Comparison of ENCODE assay signal across 8 mouse cellular contexts in genomic region chr3:129590548-129591226, GRCm38 (mm10). TPM values are rescaled to one million over a fixed set of nuclear protein-coding genes. Genes with fewer than 3 reads are reported as not detected.
A peak's percentile ranks its signal among the peaks of the same experiment; 100 is the strongest.
DNase-seq lines count a peak whose midpoint lies in the region; ATAC-seq and TF ChIP-seq lines count a peak whose summit lies in the region.
"Had no signal": no experiment of that assay in that cellular context is flagged by ENCODE, and none has a peak within 500 bp of the region (broad histone marks: within the 10 kb centered on the region; RNA-seq: fewer than 3 reads in every experiment).

No protein-coding gene starts in this region.

- peak overlapping the region; percentile 54 for H3K4me2 ChIP-seq in heart, embryonic 13.5 days
- no peak overlapping the region for H3K4me2 ChIP-seq in intestine, embryonic 16.5 days (ENCODE audit: low read depth, low read length)
- H3K4me2 ChIP-seq: embryonic facial prominence, embryonic 12.5 days had no signal

- peaks cover 78% of the 10 kb centered on the region for H3K36me3 ChIP-seq in E14TG2a.4 (ENCODE audit: insufficient read depth, low read length)
- H3K36me3 ChIP-seq in heart, embryonic 13.5 days: no peaks in the 10 kb centered on the region
- no peaks in the 10 kb centered on the region for H3K36me3 ChIP-seq in intestine, embryonic 16.5 days (ENCODE audit: control insufficient read depth, insufficient read depth, low read length)
- H3K36me3 ChIP-seq: embryonic facial prominence, embryonic 12.5 days had no signal

- no peak for ATAC-seq in heart, embryonic 13.5 days (ENCODE audit: extremely low read depth, insufficient number of reproducible peaks, low FRiP score, low TSS enrichment)
- ATAC-seq in intestine, embryonic 16.5 days: no peak

- peaks cover 93% of the 10 kb centered on the region for H3K4me1 ChIP-seq in E14TG2a.4 (replicated peaks; ENCODE audit: low read depth, low read length)
- peaks cover 37% of the 10 kb centered on the region for H3K4me1 ChIP-seq in heart, embryonic 13.5 days
- 0 out of 2 replicates have a peak, but pooled peaks cover 4% of the 10 kb centered on the region for H3K4me1 ChIP-seq in intestine, embryonic 16.5 days (ENCODE audit: control insufficient read depth, insufficient read depth, low read length)
- H3K4me1 ChIP-seq: embryonic facial prominence, embryonic 12.5 days had no signal

- DNase-seq in brain, adult 2 months (ENCODE audit: low read depth, low spot score): peak; percentile 91
- DNase-seq in left cerebral cortex, postnatal 25 days (ENCODE audit: low spot score in 2 of 2): peak; percentile 74 to 89
- peak; percentile 72 to 76 for DNase-seq in right cerebral cortex, postnatal 36 days (ENCODE audit: low spot score in 2 of 2)
- no peak for DNase-seq in urinary bladder, postnatal 14 days (ENCODE audit: low spot score)

- 61% methylated on average over 17 of the region's 17 CpGs for WGBS in heart, embryonic 13.5 days
- 79% methylated on average over 17 of the region's 17 CpGs for WGBS in intestine, embryonic 16.5 days

- no peak for TF ChIP-seq CTCF in E14TG2a.4 (conservative IDR thresholded peaks at IDR 0.05; ENCODE audit: low read length)

- no peaks in the 10 kb centered on the region for H3K9me3 ChIP-seq in E14TG2a.4 (ENCODE audit: low read length)
- no peaks in the 10 kb centered on the region for H3K9me3 ChIP-seq in heart, embryonic 13.5 days
- no peaks in the 10 kb centered on the region for H3K9me3 ChIP-seq in intestine, embryonic 16.5 days (ENCODE audit: control insufficient read depth, low read length)
- H3K9me3 ChIP-seq: embryonic facial prominence, embryonic 12.5 days had no signal

- H3K9ac ChIP-seq in heart, embryonic 13.5 days: peak overlapping the region; percentile 56
- no peak overlapping the region for H3K9ac ChIP-seq in intestine, embryonic 16.5 days (ENCODE audit: low read depth, low read length)
- H3K9ac ChIP-seq: embryonic facial prominence, embryonic 12.5 days had no signal

- H3K4me3 ChIP-seq in E14TG2a.4 (replicated peaks; ENCODE audit: low read length): peak overlapping the region; percentile 13
- H3K4me3 ChIP-seq in heart, embryonic 13.5 days: peak overlapping the region; percentile 21; the same call in 1 of the 2 replicates
- no peak overlapping the region for H3K4me3 ChIP-seq in intestine, embryonic 16.5 days (ENCODE audit: low read length)
- H3K4me3 ChIP-seq: embryonic facial prominence, embryonic 12.5 days had no signal

- intact Hi-C loops in left cerebral cortex, postnatal 25 days (cut with DNase I): loop anchor here (5.0 kb wide), 1 partner anchor 52 kb away; no protein-coding TSS in a partner anchor

- H3K27me3 ChIP-seq in E14TG2a.4 (ENCODE audit: insufficient read depth, low read length): no peaks in the 10 kb centered on the region
- no peaks in the 10 kb centered on the region for H3K27me3 ChIP-seq in heart, embryonic 13.5 days (replicated peaks)
- no peaks in the 10 kb centered on the region for H3K27me3 ChIP-seq in intestine, embryonic 16.5 days (replicated peaks; ENCODE audit: control insufficient read depth, insufficient read depth, low read length)
- H3K27me3 ChIP-seq: embryonic facial prominence, embryonic 12.5 days had no signal

- peak overlapping the region; percentile 88 for H3K27ac ChIP-seq in heart, embryonic 13.5 days (replicated peaks)
- H3K27ac ChIP-seq in intestine, embryonic 16.5 days (ENCODE audit: low read length): no peak overlapping the region
- H3K27ac ChIP-seq: embryonic facial prominence, embryonic 12.5 days had no signal

RNA-seq across cellular contexts. Expression of gene Elovl6, which starts 58.5 kb away (rescaled TPM):
- polyA plus RNA-seq in heart, embryonic 13.5 days (2015; fragmentation: Nextera tagmentation; extraction: Ambion mirVana): 12.7 TPM in 2 replicates
- 10 to 100 TPM; 33.7 to 34.7 TPM for total RNA-seq in left cerebral cortex, postnatal 25 days (2021)
- polyA plus RNA-seq in intestine, embryonic 16.5 days (2015; fragmentation: Nextera tagmentation; extraction: Ambion mirVana): 51.4 and 51.7 TPM in 2 replicates
